Mouse (Mus musculus) thymus, postnatal 36 days (tissue): ENCODE data around the gene Pcgf1.
A peak's percentile ranks its signal among the peaks of the same experiment; 100 is the strongest.

Experiments used
- DNase-seq, 2 experiments: peaks; one replicate each; pipeline ENCODE4 v3.0.0; 2022; ENCODE audit warnings: mixed read lengths in 2 of 2

Gene Pcgf1

DNA sequence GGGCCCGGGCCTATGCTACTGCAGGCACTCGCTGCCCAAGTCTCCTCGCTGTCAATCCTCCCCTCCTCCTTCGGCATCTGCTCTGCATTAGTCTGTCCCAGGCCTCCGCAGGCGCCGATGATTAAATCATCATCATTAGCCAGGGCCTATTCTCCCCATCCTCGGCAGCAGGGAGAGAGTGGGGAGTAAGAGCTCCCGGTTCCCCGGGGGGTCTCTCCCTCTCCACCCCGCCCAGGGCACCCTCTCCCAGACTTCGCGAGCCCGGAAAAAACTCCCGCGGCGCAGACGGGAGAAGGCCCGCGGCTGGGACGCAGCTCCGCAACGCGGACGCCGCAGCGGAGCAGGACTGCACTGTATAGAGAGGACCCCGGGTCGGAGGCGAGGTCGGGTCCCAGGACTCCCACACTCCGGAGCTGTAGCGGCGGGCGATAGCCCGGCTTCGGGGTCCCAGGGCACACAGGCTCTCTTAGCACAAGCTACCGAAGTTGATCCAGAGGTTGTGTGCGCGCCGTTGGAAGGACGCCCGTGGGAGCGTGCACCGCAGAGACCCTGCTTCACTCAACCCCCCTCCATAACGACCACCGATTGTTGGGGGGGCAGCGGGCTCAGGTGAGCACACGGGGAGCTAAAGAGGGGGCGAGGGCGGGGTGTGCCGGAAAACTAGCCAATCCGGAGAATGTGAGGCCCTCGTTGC lies at the start of gene Pcgf1:
Gene Pcgf1, plus strand, starts transcription at position 240 of the 694 bp plus-strand sequence.
- no peak for DNase-seq

DNA sequence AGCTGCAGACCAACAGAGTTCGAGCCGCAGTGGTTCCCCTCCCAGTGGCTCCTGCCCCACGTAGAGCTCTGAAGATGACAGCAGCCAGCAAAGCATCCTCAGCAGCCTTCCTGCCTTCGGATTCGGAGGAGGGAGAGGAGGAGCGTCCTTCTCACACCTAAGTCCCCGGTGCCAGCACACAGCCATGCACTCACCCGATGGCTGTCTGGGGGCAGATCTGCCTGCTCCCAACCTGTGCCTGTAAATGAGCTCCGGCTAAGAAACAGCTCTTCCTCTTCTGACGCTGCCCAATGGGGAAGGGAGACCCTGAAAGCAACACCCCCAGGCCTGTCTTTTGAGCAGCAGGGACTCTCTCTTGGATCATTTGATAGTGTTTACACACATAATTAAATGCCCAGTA lies 47.9 kb upstream of the Pcgf1 start:
- no peak for DNase-seq

DNA sequence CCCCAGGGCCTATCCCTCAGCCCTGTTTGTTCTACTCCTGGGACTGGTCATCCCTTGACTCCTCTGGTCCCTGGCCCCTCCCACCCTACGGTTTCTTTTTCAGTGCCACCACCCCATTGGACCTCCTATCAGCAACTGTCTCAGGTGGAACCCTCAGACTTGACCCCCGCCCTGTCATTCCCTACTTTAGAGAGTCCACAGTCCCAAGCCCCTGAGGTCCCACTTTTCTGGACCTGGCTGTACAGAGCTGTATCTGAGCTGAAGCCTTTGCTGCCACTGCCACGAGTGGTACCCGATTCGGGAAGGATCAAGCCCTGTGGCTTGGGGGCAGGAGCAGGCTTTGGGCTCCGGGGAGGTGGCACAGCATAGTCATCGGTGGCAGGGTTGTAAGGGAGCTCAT lies 46.6 kb upstream of the Pcgf1 start:
- DNase-seq = no peak

DNA sequence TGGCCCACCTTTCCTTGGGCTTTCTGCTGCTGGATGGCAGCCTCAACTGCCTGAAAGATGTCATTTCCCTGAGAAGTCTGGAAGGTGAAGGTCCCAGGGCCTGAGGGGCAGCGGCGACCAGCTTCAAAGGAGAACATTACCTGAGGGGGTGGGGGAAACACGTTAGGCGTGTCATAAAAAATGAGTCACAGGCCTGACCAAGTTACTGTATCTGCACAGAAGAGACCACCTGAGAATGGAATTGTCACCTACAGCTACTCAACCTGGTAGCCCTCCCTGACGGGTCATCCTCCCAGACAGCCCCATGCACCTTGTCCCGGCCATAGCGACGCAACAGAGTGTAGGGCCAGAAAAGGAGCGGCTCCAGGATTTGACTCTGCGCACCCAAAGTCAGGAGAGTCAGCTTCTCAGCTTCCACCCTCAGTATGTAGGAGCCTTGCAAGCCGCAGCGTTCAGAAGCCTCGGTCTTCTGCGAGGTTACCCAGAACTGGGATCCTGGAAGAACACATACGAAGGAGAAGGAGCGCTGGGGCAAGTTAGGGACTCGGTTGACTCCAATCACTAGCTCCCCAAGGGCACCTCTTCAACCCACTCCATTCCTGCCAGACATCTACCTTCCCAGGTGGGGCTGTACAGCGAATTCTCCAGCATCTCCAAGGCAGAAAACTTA lies 45.6 kb upstream of the Pcgf1 start:
- DNase-seq = no peak

DNA sequence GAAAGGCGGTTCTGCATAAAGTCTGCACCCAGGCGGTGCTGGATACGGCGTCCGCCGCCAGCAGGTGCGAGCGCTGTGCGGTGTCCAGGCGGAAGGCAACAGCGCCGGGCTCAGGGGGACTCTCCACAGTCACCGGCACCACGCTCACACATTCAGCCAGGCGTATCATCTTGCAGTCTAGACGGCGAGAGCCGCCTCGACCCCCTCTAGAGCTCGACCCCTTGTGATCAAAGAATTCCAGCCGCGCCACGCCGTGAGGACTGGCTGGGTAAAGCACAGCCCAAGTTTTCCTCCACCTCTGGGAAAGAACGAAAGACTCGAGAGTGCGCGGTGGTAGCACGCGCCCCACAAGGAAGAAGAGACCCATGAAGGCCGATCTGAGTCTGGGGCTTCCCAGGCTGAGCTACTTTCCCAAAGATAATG lies 44.9 kb upstream of the Pcgf1 start:
- DNase-seq = peak; percentile 54 to 57

DNA sequence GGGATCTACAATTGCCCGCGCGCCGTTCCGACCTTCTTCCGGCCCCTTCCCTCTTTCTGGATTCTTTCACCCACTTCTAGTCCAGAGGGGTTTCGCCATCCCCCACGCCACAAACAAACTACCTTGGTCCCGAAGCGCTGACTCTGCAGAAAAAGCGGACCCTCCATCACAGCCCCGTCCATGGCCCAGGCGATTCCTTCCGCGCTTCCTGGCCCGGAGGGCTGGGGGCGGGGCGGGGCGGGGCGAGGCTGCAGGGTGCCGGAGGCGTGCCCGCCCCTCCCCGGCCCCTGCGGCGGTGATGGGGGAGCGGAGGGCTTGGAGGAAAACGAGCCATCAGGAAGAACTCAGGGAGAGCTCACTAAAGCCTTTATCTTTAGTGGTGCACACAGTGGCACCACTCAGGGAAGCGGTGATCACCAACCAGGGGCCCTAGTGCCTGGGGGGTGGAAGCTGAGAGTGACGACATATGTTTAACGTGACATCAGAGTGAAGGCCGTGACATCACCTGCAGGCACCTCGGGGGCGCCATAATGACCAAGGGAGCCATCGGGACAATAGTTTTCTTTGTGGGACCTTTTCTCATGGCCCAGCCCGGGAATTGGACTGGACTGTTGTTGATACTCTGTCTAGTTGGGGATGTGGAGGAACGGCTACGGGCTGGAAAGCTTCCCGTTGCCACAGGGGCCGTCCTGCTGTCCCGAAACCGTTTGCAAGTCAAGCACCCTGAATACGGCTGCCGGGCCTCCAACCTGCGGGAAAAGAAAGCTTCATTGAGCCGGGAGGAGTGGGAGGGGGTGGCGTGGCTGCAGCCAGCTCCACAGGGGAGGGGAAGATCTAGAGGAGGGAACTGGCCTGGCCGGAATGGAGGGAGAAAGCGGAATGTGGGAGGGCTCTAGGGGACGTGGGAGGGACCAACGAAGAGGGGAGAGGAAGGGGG lies 44.2 kb upstream of the Pcgf1 start, which contains the start of the genes Dok1 and Loxl3:
Gene Dok1, minus strand, starts transcription at position 223 of the 937 bp plus-strand sequence.
Gene Loxl3, plus strand, starts transcription at position 925 of the 937 bp plus-strand sequence.
- peak; percentile 71 to 77 for DNase-seq

DNA sequence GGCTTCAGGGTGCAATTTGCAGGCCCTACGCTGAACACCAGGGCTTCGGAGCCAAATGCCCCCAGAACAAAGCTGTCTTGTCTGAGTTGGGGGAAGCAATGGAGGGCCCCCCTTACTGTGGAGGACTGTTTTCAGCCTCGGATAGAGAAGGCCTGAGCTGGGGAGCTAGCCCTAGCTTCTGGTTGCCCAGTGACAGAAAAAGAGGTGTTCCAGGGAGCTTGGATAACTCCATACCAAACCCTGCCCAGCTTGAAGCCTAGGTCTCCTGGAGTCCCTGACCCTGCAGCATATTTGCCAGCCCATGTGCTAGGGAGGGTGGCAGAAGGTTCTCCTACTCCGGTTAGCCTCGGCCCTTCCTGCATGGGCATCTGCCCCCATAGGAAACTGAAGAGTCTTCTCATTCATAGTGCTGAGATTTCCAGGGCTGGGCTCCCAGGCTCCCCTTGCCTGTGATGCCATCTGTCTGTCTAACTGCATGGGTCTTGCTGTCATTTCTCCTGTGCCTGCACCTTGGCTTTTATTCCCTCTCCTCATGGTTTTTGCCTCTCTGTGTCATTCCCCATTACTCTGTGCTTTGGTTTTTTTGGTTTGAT lies 43.1 kb upstream of the Pcgf1 start:
- DNase-seq = no peak

DNA sequence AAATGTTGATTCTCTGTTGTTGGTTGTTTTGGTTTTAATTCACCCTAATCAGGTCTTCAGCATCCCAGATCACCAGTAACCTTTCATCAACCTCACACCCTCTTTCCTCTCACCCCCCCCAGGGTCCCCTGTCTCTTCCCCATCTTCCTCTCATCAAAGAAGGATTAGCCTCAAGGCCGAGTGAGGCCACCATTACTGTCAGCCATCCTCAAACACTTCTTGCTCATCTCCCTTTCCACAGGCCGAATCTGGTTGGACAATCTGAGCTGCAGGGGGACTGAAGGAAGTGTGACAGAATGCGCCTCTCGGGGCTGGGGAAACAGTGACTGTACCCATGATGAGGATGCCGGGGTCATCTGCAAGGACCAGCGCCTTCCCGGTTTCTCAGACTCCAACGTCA lies 40.5 kb upstream of the Pcgf1 start:
- no peak for DNase-seq

DNA sequence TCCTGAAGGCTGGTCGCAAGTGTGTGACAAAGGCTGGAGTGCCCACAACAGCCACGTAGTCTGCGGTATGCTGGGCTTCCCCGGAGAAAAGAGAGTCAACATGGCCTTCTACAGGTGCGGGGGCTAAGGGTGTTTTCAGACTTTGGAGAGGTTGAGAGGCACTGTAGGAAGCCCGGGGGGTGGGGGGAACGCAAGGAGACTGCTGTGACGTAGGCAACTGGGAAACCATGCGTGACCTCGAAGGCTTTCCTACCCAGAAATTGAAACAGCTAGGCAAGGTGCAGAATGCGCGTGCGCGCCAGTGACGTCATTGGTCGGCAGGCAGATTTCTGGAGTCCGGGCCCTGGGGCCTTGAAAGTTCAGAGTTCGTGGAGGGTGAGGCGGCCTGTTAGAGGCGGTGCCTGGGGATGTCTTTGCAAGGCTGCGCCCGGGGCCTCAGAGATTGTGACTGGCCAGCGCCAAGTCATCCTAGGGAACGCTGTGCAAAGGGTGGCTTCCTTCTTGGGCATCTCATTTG lies 39.1 kb upstream of the Pcgf1 start:
- peak; percentile 90 to 95 for DNase-seq

DNA sequence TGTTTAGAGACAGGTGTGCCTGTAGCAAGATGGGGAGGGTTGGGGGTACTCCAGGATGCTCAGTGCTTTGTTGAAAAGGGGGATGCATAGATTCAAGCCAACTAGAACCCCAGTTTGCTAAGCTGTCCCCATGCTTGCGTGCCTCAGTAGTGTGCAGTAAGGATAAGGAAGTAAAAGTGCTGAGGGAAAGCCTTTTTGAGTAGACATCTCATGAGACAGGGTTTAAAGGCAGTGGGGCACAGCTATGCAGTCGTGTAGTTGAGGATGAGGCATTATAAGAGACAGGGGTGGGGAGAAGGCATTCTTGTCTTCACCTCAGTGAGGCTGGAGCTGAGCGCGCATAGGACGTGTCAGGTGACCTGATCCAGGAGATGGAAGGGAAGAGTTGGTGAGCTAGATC lies 37.1 kb upstream of the Pcgf1 start:
- no peak for DNase-seq

DNA sequence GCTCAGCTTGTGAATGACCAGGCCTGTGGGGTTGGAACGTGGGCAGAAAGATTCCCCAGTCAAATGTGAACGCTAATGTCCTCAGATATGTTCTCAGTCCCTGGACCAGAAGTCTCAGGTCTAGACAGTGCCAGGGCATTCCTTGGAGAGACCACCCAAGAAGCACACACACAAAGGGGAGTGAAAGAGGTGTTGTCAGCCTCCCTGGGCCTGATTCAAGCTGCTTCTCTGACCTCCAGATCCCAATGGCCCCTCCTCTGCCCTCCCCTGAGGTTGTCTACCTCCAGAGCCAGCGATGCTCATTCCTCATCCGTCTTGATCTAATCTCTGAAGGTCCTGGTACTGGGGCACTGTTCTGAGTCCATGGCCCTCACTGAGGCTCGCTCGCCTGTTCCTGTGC lies 34.1 kb upstream of the Pcgf1 start:
- no peak for DNase-seq

DNA sequence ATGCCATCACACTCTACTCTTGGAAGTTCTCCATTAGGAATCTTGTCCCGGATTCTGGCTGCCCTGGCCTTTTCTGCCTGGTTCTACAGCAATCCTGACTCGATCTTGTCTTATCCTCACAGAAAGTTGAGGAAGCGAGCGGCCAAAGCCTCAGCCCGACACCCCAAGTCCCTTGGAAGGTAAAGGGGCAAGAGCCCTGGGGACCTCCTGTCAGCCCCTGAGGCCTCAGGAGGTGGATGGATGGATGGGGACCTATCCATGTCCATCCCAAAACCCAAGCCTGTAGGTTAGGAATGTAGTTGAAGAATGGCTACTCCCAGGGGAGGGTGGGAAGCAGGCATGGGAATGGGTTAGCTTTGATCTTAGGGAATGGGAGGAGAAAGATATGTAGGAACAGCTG lies 33.7 kb upstream of the Pcgf1 start:
- no peak for DNase-seq

DNA sequence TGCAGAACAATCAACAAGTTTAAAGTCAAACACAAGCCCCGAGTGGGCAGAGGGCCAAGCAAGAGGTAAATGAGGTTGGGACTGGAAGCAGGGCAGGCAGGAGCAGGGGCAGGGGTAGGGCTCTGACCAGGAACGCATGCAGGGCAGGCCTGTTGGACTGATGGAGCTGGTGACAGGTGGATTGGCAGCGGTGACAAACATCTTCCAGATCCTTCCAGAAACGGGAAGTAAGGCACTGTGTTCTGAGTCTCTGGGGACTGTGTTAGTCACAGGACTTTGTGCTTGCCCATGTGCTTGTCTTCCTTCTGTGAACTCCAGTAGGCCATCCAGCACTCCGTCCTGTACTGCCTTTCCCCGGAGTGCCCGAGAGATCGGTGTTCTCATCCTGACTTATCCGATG lies 32.9 kb upstream of the Pcgf1 start:
- DNase-seq = no peak

DNA sequence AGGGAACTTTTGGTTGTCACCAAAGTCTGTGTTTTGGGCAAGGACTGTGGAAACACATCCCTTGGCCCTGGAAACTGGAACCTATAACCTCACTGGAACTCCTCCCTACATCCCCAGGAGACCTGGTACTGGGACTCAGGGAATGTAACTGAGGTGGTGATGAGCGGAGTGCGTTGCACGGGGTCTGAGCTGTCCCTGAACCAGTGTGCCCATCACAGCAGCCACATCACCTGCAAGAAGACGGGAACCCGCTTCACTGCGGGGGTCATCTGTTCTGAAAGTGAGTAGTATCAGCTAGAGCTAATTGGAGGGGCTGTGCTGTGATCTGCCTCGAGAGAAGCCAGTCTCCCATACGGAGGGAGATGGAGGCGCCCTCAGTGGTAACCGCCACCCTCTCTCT lies 28.3 kb upstream of the Pcgf1 start:
- DNase-seq = no peak

DNA sequence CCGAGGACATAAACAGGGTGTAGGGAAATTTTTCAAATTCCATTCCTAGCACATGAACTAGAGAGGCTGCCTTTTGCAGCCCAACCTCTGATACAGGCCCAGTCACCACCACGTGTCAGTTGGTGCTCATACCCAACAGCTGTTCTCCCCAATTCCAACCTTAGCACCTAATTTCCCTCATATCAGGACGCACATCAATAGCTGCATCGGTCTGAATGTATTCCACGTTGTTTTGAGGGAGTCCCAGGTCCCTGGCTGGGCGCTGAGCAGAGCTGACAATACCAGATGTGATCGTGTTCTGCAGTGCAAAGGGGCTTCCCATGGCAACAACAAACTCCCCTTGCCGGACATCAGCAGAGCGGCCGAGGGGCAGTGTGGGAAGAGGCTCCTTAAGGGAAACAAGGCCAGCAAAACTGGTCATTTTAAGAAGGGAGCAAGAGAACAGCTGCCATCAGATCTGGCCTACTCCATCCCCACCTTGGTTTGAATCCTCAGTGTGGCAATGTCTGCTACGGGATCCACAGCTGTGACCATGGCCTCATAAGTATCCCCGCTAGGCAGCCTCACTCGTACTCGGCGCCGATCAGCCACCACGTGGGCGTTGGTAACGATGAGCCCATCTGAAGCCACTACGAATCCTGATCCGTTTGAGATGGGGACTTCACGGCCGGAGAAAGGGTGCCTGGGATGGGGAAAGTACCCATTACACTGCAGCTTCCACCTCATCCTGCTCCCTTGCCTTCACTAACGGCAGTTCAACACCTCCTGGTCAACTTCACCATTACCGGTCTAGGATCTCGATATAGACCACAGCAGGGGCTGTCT lies 24.3 kb upstream of the Pcgf1 start:
- peak; percentile 16 to 27 for DNase-seq

DNA sequence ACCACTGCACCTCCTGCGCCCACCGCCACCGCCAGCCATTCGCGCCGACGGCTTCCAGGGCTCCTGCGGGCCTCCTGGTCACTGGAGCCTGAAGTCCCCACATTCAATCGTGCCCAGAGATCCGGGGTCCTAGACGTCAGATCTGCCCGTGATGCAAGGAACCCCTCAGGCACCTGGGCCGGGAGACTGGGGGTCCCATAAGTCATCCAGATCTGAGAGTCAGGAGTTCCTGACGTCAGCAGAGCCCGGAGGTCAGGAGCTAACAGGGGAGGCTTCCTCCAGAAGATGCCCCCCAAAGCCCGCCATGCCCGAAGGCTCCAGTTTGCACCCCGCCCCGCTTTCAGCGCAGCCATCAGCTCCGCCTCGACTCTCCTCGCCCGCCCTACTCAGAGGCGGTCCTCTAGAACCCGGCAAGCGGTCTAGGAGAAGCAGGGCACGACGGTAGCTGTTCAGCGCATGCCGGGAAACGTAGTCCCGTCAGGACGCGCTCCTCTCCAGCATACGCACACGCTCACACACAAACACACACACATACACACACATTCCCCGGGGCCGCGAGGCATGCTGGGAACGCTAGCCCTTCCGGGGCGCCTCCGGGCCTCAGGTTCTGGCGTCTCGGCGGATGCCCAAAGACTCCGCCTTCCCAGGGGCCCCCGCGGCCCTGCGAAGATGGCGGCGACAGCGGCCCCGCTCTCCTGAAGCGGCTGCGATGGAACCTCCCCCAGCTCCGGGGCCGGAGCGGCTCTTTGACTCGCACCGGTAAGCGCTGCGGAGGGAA lies 23.4 kb upstream of the Pcgf1 start, which contains the start of gene Aup1:
Gene Aup1, plus strand, starts transcription at position 448 of the 778 bp plus-strand sequence.
- DNase-seq = peak; percentile 97

DNA sequence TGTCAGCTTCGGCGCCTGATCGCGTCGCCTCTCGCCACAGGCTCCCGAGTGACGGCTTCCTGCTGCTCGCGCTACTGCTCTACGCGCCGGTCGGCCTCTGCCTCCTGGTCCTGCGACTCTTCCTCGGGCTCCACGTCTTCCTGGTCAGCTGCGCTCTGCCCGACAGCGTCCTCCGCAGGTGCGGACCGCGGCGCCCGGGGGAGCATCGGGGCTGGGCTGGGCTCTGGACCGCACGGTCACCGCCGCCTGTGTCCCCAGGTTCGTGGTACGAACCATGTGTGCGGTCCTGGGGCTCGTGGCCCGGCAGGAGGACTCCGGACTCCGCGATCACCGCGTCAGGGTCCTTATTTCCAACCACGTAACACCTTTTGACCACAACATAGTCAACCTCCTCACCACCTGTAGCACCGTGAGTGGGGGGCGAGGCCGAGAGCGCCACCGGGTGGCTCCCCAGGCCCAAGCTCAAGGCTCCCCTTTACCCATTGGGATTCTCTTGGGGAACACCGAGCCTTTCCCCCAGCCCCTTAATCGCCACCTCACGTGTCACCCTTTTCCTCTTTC lies 22.7 kb upstream of the Pcgf1 start, which contains the start of gene Htra2:
Gene Htra2, minus strand, starts transcription at position 403 of the 561 bp plus-strand sequence.
- DNase-seq = peak; percentile 64 to 71

DNA sequence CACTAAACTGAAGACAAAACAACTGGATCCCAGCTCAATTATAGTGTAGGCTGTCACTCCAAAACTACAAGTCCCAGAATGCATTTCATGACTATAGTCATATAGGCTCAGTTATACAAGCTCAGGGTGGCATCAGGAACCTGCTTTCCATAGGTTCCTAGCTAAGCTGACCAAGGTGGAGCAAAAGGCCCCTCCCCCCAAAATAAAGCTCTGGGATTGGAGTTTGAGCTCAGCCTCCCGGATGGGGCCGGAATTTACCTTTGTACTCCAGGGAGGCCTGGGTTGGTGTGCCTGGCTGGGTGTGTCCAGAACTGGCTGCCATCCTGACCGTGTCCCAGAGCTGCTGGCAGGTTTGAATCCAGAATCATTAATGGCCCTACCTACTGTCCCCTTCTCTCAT lies 19.9 kb upstream of the Pcgf1 start, which contains the start of gene Dqx1:
Gene Dqx1, plus strand, starts transcription at position 55 of the 400 bp plus-strand sequence.
- DNase-seq = no peak

DNA sequence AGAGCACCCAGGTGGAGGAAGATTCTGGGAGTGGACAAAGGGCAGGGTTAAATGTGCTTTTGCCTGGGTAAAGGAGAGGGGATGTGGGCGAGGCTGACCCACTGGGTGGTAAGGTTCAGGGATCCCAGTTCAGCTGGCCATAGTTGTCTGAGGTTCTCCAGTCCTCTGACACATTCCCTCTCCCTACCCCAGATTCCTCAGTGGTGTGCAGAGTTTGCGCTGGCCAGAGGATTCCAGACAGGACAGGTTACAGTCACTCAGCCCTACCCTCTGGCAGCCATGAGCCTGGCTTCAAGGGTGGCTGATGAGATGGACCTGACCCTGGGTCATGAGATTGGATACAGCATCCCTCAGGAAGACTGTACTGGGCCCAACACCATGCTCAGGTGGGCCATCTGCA lies 18.9 kb upstream of the Pcgf1 start:
- no peak for DNase-seq

DNA sequence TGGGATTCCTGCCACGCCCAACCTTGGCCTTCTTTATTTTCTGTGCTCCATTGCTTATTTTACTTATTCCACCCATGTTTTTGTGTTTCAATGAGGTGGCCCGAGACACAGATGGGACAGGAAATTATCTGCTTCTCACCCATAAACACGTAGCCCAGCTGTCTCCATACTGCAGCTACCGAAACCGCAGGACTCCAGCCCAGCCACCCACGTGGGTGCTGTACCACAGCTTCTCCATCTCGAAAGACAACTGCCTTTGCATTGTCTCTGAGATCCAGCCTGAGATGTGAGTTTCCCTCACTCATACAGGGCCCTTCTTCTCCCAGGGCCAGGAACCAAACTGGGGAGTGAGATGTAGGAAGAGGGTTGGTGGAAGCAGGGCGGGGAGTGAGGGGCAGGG lies 11.7 kb upstream of the Pcgf1 start:
- peak; percentile 31 to 51 for DNase-seq
